Mouse (Mus musculus) stomach, embryonic 14.5 days (tissue): ENCODE measurements around the gene Olfr569. TPM values are rescaled to one million over a fixed set of nuclear protein-coding genes. Genes with fewer than 3 reads are reported as not detected.

Experiments used
- ATAC-seq: fragments of 200-750 bp; cut with Nextera tagmentation; 2 replicates; pipeline ENCODE4 v1.8.0; 2017; ENCODE audit warnings: low read depth, moderate TSS enrichment; ENCODE audit not compliant: insufficient number of reproducible peaks, insufficient read depth, low FRiP score
- H3K27ac ChIP-seq: fragments of 300-500 bp; sonication (generic); 2 replicates; pipeline ENCODE4 v1.5.1; 2014; ENCODE audit warnings: mild to moderate bottlenecking, low read length, moderate library complexity, mixed read lengths
- H3K27me3 ChIP-seq: fragments of 300-500 bp; sonication (generic); 2 replicates; pipeline ENCODE4 v1.6.1; 2014; ENCODE audit warnings: low read length, control low read depth, mixed read lengths; ENCODE audit not compliant: control insufficient read depth, insufficient read depth
- H3K36me3 ChIP-seq: fragments of 300-500 bp; sonication (generic); 2 replicates; pipeline ENCODE4 v1.6.1; 2014; ENCODE audit warnings: mild to moderate bottlenecking, control low read depth, low read length, moderate library complexity, mixed read lengths; ENCODE audit not compliant: control insufficient read depth, insufficient read depth
- H3K4me1 ChIP-seq: fragments of 300-500 bp; sonication (generic); 2 replicates; pipeline ENCODE4 v1.6.1; 2014; ENCODE audit warnings: low read length, control low read depth, mixed read lengths; ENCODE audit not compliant: control insufficient read depth, insufficient read depth
- H3K4me2 ChIP-seq: fragments of 300-500 bp; sonication (generic); replicated peaks from 2 replicates; pipeline ENCODE4 v1.6.1; 2014; ENCODE audit warnings: low read depth, low read length, control low read depth
- H3K4me3 ChIP-seq: fragments of 300-500 bp; sonication (generic); 2 replicates; pipeline ENCODE4 v1.5.1; 2014; ENCODE audit warnings: low read depth, low read length, control low read depth
- H3K9ac ChIP-seq: fragments of 300-500 bp; sonication (generic); replicated peaks from 2 replicates; pipeline ENCODE4 v1.6.1; 2014; ENCODE audit warnings: low read depth, mild to moderate bottlenecking, control low read depth, low read length, moderate library complexity, mixed read lengths
- H3K9me3 ChIP-seq: fragments of 300-500 bp; sonication (generic); 2 replicates; pipeline ENCODE4 v1.6.1; 2016; ENCODE audit warnings: low read depth, low read length, control low read depth; ENCODE audit not compliant: control insufficient read depth
- WGBS: fragments of 180-500 bp; shearing (Covaris S2); extraction: QIAGEN DNeasy Blood & Tissue Kit; methylation state at CpG from one replicate; pipeline ENCODE4 v1.1.7; 2014; 5-methylcytosine and 5-hydroxymethylcytosine counted together
- polyA plus RNA-seq: library from polyadenylated mRNA; unstranded; fragments of >200 nt; fragmentation: Nextera tagmentation; extraction: Ambion mirVana; gene quantifications from 2 replicates; pipeline ENCODE4 v1.2.1, GENCODE M21; 2014

Gene Olfr569
- not detected in 2 replicates for polyA plus RNA-seq

GRCm38 (mm10) chr7:102890782-102891181 is at the start of gene Olfr569:
Olfr569 (minus strand) TSS chr7:102890882.
- no peaks in the 10 kb centered on the region for H3K9me3 ChIP-seq
- WGBS = 67% methylated on average over 3 of the region's 3 CpGs
- H3K9ac ChIP-seq = no peak within 1 kb of the TSS
- H3K36me3 ChIP-seq = no peaks in the 10 kb centered on the region
- no peaks in the 10 kb centered on the region for H3K27me3 ChIP-seq
- H3K4me1 ChIP-seq = no peaks in the 10 kb centered on the region
- no peak within 1 kb of the TSS for H3K4me3 ChIP-seq
- H3K27ac ChIP-seq = no peak within 1 kb of the TSS
- no peak for ATAC-seq
- no peak within 1 kb of the TSS for H3K4me2 ChIP-seq

GRCm38 (mm10) chr7:102927105-102927504 is 36.4 kb upstream of the Olfr569 start:
- WGBS = 60% methylated on average over 3 of the region's 3 CpGs

GRCm38 (mm10) chr7:102924109-102924508 is 33.4 kb upstream of the Olfr569 start, which contains the start of gene Olfr572:
Olfr572 (plus strand) TSS chr7:102924409.
- no peaks in the 10 kb centered on the region for H3K4me1 ChIP-seq
- no peaks in the 10 kb centered on the region for H3K36me3 ChIP-seq
- ATAC-seq = no peak
- no peaks in the 10 kb centered on the region for H3K27me3 ChIP-seq
- no peak within 1 kb of the TSS for H3K9ac ChIP-seq
- H3K4me3 ChIP-seq = no peak within 1 kb of the TSS
- H3K27ac ChIP-seq = no peak within 1 kb of the TSS
- H3K9me3 ChIP-seq = no peaks in the 10 kb centered on the region
- H3K4me2 ChIP-seq = no peak within 1 kb of the TSS
- WGBS = 47% methylated on average over 1 of the region's 1 CpGs

More at GRCm38 (mm10) chr7:102927105-102927504, 36.4 kb upstream of the Olfr569 start:
- Histone ChIP-seq H3K36me3 (no peaks in the 10 kb centered on the region), H3K9ac (no peak overlapping the region), H3K4me3 (no peak overlapping the region), H3K27me3 (no peaks in the 10 kb centered on the region), H3K27ac (no peak overlapping the region), H3K4me1 (no peaks in the 10 kb centered on the region), H3K9me3 (no peaks in the 10 kb centered on the region), H3K4me2 (no peak overlapping the region)
- ATAC-seq = no peak

GRCm38 (mm10) chr7:102919632-102920031 is 28.9 kb upstream of the Olfr569 start:
- H3K9ac ChIP-seq = no peak overlapping the region
- H3K4me1 ChIP-seq = no peaks in the 10 kb centered on the region
- no peak overlapping the region for H3K4me2 ChIP-seq
- no peaks in the 10 kb centered on the region for H3K36me3 ChIP-seq
- no peaks in the 10 kb centered on the region for H3K27me3 ChIP-seq
- WGBS = 20% methylated on average over 1 of the region's 1 CpGs
- ATAC-seq = peak; percentile 56; the same call in 1 of the 2 replicates
- no peak overlapping the region for H3K27ac ChIP-seq
- no peaks in the 10 kb centered on the region for H3K9me3 ChIP-seq
- no peak overlapping the region for H3K4me3 ChIP-seq

- no peaks in the 10 kb centered on the region for H3K9me3 ChIP-seq
- no peak within 1 kb of the TSS for H3K4me2 ChIP-seq
- WGBS = 58% methylated on average over 4 of the region's 4 CpGs
- no peak within 1 kb of the TSS for H3K27ac ChIP-seq
- H3K4me3 ChIP-seq = no peak within 1 kb of the TSS
- H3K36me3 ChIP-seq = no peaks in the 10 kb centered on the region
- no peaks in the 10 kb centered on the region for H3K4me1 ChIP-seq
- H3K9ac ChIP-seq = no peak within 1 kb of the TSS
- no peaks in the 10 kb centered on the region for H3K27me3 ChIP-seq
- no peak for ATAC-seq
Observed at GRCm38 (mm10) chr7:102917032-102917875, 26.6 kb upstream of the Olfr569 start, which contains the start of gene Olfr571. Olfr571 (minus strand) TSS chr7:102917536.

- no peak for ATAC-seq
- no peaks in the 10 kb centered on the region for H3K4me1 ChIP-seq
- no peaks in the 10 kb centered on the region for H3K9me3 ChIP-seq
- H3K36me3 ChIP-seq = no peaks in the 10 kb centered on the region
- H3K4me2 ChIP-seq = no peak overlapping the region
- no peak overlapping the region for H3K9ac ChIP-seq
- no peak overlapping the region for H3K4me3 ChIP-seq
- H3K27ac ChIP-seq = no peak overlapping the region
- 49% methylated on average over 5 of the region's 5 CpGs for WGBS
- H3K27me3 ChIP-seq = no peaks in the 10 kb centered on the region
Observed at GRCm38 (mm10) chr7:102916405-102916804, 25.7 kb upstream of the Olfr569 start.

GRCm38 (mm10) chr7:102915261-102915660 is 24.6 kb upstream of the Olfr569 start:
- no peaks in the 10 kb centered on the region for H3K4me1 ChIP-seq
- no peaks in the 10 kb centered on the region for H3K9me3 ChIP-seq
- no peak for ATAC-seq
- no peak overlapping the region for H3K9ac ChIP-seq
- no peak overlapping the region for H3K4me2 ChIP-seq
- H3K4me3 ChIP-seq = no peak overlapping the region
- H3K36me3 ChIP-seq = no peaks in the 10 kb centered on the region
- no peak overlapping the region for H3K27ac ChIP-seq
- H3K27me3 ChIP-seq = no peaks in the 10 kb centered on the region
- 18% methylated on average over 1 of the region's 1 CpGs for WGBS

- Histone ChIP-seq H3K4me2 (no peak within 1 kb of the TSS), H3K27me3 (no peaks in the 10 kb centered on the region), H3K4me3 (no peak within 1 kb of the TSS), H3K4me1 (no peaks in the 10 kb centered on the region), H3K9ac (no peak within 1 kb of the TSS), H3K27ac (no peak within 1 kb of the TSS), H3K9me3 (no peaks in the 10 kb centered on the region), H3K36me3 (no peaks in the 10 kb centered on the region)
- no peak for ATAC-seq
Observed at GRCm38 (mm10) chr7:102876822-102877221, 13.9 kb downstream of the Olfr569 start, which contains the start of gene Olfr568. Olfr568 (plus strand) TSS chr7:102877122.
